Comparison of ENCODE assay signal across 8 mouse cellular contexts in the genomic region with DNA sequence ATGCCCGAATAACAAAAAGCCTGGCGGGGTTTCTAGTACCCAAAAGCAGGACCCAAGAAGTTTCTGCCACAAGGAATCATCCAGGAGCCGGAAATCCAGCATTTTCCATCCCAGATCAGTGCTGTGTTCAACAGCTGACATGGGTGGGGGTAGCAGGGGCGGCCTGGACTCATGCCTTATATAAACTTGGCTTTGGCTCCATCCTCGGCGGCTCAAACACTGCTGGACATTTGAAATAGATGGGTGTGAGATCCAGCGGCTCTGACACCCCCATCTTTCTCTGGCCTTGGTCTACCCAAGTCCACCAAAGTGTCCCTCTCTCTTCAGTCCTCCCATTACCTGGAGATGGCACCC.
DNase-seq lines count a peak whose midpoint lies in the region; ATAC-seq and TF ChIP-seq lines count a peak whose summit lies in the region.

No protein-coding gene starts in this region.

- 11% methylated on average over 7 of the region's 7 CpGs for WGBS in heart, embryonic 10.5 days
- 2% methylated on average over 7 of the region's 7 CpGs for WGBS in hindbrain, postnatal 0 days

- no peak for TF ChIP-seq CTCF in hindbrain, postnatal 0 days (IDR thresholded peaks at IDR 0.05; ENCODE audit: low read depth)

- peaks cover 36% of the 10 kb centered on the region for H3K4me1 ChIP-seq in heart, embryonic 10.5 days
- peaks cover 4% of the 10 kb centered on the region; the same call in 1 of the 2 replicates for H3K4me1 ChIP-seq in hindbrain, postnatal 0 days (ENCODE audit: insufficient read depth, low read length)

- H3K36me3 ChIP-seq in heart, embryonic 10.5 days: no peaks in the 10 kb centered on the region
- H3K36me3 ChIP-seq in hindbrain, postnatal 0 days (ENCODE audit: insufficient read depth, low read length): no peaks in the 10 kb centered on the region

- ATAC-seq in hindbrain, postnatal 0 days: peak; percentile 69

- no peak for DNase-seq in heart, embryonic 10.5 days (ENCODE audit: low spot score)
- DNase-seq in heart, postnatal 4 days: no peak
- DNase-seq in ZHBTc4 (ENCODE audit: low read depth, low spot score): peak; percentile 38
- no peak for DNase-seq in hindbrain, postnatal 0 days (ENCODE audit: low spot score)
- peak; percentile 40 to 41 for DNase-seq in lung, postnatal 4 days
- DNase-seq in urinary bladder, postnatal 36 days (ENCODE audit: low spot score in 2 of 2): no peak
- DNase-seq in spleen, adult 12 weeks (ENCODE audit: low spot score): no peak
- no peak for DNase-seq in yolk sac, embryonic 10.5 days (ENCODE audit: low spot score)

- peak overlapping the region; percentile 74 for H3K4me2 ChIP-seq in hindbrain, postnatal 0 days (ENCODE audit: low read depth, low read length)

- peak overlapping the region; percentile 61 for H3K4me3 ChIP-seq in heart, embryonic 10.5 days
- peak overlapping the region; percentile 42 for H3K4me3 ChIP-seq in hindbrain, postnatal 0 days (ENCODE audit: low read length)

- H3K9ac ChIP-seq in hindbrain, postnatal 0 days (replicated peaks; ENCODE audit: low read length): peak overlapping the region; percentile 64

- peak overlapping the region; percentile 90 for H3K27ac ChIP-seq in heart, embryonic 10.5 days
- peak overlapping the region; percentile 77 for H3K27ac ChIP-seq in hindbrain, postnatal 0 days

- H3K9me3 ChIP-seq in heart, embryonic 10.5 days: no peaks in the 10 kb centered on the region
- no peaks in the 10 kb centered on the region for H3K9me3 ChIP-seq in hindbrain, postnatal 0 days (ENCODE audit: low read length)

- H3K27me3 ChIP-seq in heart, embryonic 10.5 days (ENCODE audit: insufficient read depth, poor library complexity, severe bottlenecking): no peaks in the 10 kb centered on the region
- H3K27me3 ChIP-seq in hindbrain, postnatal 0 days (ENCODE audit: insufficient read depth, low read length): no peaks in the 10 kb centered on the region

Comparison
In these comparisons a context has a peak if more than half of its experiments do, and no peak if none do; other contexts are left out.
1. DNase-seq: peak in ZHBTc4 (single experiment) and lung, postnatal 4 days (2 of 2); none in heart, embryonic 10.5 days (single experiment), heart, postnatal 4 days (single experiment), hindbrain, postnatal 0 days (single experiment), urinary bladder, postnatal 36 days (0 of 2), spleen, adult 12 weeks (single experiment) and yolk sac, embryonic 10.5 days (single experiment).